Mouse (Mus musculus) lung, embryonic 16.5 days (tissue): ENCODE results near the gene Aqp8. TPM values are rescaled to one million over a fixed set of nuclear protein-coding genes. Genes with fewer than 3 reads are reported as not detected.

Source experiments
- ATAC-seq: fragments of 200-750 bp; cut with Nextera tagmentation; 2 replicates; pipeline ENCODE4 v1.8.0; 2017; ENCODE audit warnings: low read depth, mild to moderate bottlenecking, moderate library complexity
- H3K27ac ChIP-seq: fragments of 300-500 bp; sonication (generic); 2 replicates; pipeline ENCODE4 v1.5.1; 2014; ENCODE audit warnings: mild to moderate bottlenecking, control low read depth, low read length
- H3K27me3 ChIP-seq: fragments of 300-500 bp; sonication (generic); 2 replicates; pipeline ENCODE4 v1.6.1; 2014; ENCODE audit warnings: low read depth, low read length, mixed read lengths; ENCODE audit not compliant: control insufficient read depth, insufficient read depth
- H3K36me3 ChIP-seq: fragments of 300-500 bp; sonication (generic); 2 replicates; pipeline ENCODE4 v1.6.1; 2014; ENCODE audit warnings: low read length; ENCODE audit not compliant: control insufficient read depth, insufficient read depth
- H3K4me1 ChIP-seq: fragments of 300-500 bp; sonication (generic); replicated peaks from 2 replicates; pipeline ENCODE4 v1.6.1; 2014; ENCODE audit warnings: low read length, mixed read lengths; ENCODE audit not compliant: control insufficient read depth, insufficient read depth
- H3K4me2 ChIP-seq: fragments of 300-500 bp; sonication (generic); 2 replicates; pipeline ENCODE4 v1.6.1; 2014; ENCODE audit warnings: low read depth, low read length, control low read depth
- H3K4me3 ChIP-seq: fragments of 300-500 bp; sonication (generic); 2 replicates; pipeline ENCODE4 v1.5.1; 2014; ENCODE audit warnings: mild to moderate bottlenecking, low read length, control low read depth
- H3K9ac ChIP-seq: fragments of 300-500 bp; sonication (generic); 2 replicates; pipeline ENCODE4 v1.6.1; 2014; ENCODE audit warnings: low read length, control low read depth
- H3K9me3 ChIP-seq: fragments of 300-500 bp; sonication (generic); 2 replicates; pipeline ENCODE4 v1.6.1; 2016; ENCODE audit warnings: low read length; ENCODE audit not compliant: control insufficient read depth
- WGBS: fragments of 180-500 bp; shearing (Covaris S2); extraction: QIAGEN DNeasy Blood & Tissue Kit; methylation state at CpG from one replicate; pipeline ENCODE4 v1.1.7; 2014; 5-methylcytosine and 5-hydroxymethylcytosine counted together
- polyA plus RNA-seq: library from polyadenylated mRNA; unstranded; fragments of >200 nt; fragmentation: Nextera tagmentation; extraction: Ambion mirVana; gene quantifications from 2 replicates; pipeline ENCODE4 v1.2.1, GENCODE M21; 2015

The Aqp8 gene
- polyA plus RNA-seq, 1 experiment from 2014 or later, result 0.34 TPM

DNA sequence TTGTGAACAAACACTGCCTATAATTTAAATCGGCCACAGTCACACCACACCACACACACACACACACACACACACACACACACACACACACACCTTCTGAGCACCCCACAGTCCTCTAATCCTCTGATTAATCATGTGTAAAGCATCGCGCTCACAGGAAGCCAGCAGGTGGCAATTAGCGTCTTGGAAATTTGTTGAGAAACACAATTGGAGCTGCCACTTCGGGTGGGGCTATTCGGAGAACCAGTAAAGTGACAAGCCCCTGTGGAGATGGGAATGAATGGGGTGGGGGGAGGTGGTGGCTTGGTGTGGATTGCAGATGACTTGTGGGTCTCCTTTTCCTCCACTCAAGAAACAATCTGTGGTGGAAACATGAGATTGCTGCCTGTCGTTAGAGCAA, 45.9 kb downstream of the Aqp8 start:
- 72% methylated on average over 7 of the region's 7 CpGs for WGBS
- Histone ChIP-seq H3K4me2 (no peak overlapping the region), H3K4me1 (no peaks in the 10 kb centered on the region), H3K36me3 (no peaks in the 10 kb centered on the region), H3K4me3 (no peak overlapping the region), H3K27ac (no peak overlapping the region), H3K27me3 (no peaks in the 10 kb centered on the region), H3K9me3 (0 out of 2 replicates have a peak, but pooled peaks cover 2% of the 10 kb centered on the region), H3K9ac (no peak overlapping the region)
- no peak for ATAC-seq

Other genes with a start within 250 kb of the Aqp8 start
- 0.28 TPM in 1 of 2 replicates, not detected in the other for gene Slc5a11, start 247.5 kb upstream of the Aqp8 start, polyA plus RNA-seq
- 40.9 and 45.1 TPM in 2 replicates for gene Lcmt1, start 92.5 kb upstream of the Aqp8 start, polyA plus RNA-seq
- 19.8 and 23.4 TPM in 2 replicates for gene Arhgap17, start 92.4 kb upstream of the Aqp8 start, polyA plus RNA-seq
- 0.99 and 1.3 TPM in 2 replicates for gene Zkscan2, start 38.2 kb downstream of the Aqp8 start, polyA plus RNA-seq